Mouse (Mus musculus) frontal cortex, postnatal 36 days (tissue): ENCODE measurements around the gene Rpl5.

Experiments used
- DNase-seq, 2 experiments: peaks; one replicate each; pipeline ENCODE4 v3.0.0; 2022; ENCODE audit warnings: low spot score in 2 of 2

Rpl5 gene

DNA sequence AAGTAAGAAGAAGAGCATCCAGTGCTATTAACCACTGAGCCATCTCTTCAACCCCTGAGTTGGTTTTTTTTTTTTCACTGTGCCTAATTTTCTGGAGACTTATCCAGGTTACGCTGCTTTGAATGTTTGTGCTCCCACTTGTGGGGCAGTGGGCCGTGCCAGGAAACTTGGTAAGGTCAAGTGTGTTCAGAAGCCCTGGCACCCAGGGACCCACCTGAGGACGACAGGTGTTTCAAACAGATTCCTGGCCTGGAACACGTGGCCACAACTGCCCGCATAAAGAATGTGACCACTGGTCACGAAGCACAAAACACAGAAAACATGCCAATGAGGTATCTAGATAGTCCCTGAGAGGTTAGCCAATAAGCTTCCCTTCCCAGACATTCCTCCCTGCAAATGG is 43.2 kb downstream of the Rpl5 start:
- DNase-seq = no peak

DNA sequence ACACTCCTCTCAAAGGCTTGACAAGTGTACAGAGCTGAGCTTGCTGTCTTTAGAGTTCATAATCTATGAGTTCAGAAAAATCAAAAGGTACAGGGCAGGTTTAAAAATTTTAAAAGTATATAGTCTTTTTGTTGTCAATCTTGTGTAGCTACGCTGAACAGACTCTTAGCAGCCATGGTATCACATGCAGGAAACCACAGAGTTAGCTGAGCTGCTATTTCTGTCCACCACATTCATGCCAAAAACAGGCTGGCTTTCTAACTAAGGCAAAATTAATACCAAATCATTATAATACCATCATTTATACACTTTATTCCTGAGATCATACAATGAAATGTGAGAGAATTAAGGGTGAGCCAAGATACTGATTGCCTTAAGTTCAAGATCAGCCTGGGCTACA is 46.2 kb downstream of the Rpl5 start:
- no peak for DNase-seq

DNA sequence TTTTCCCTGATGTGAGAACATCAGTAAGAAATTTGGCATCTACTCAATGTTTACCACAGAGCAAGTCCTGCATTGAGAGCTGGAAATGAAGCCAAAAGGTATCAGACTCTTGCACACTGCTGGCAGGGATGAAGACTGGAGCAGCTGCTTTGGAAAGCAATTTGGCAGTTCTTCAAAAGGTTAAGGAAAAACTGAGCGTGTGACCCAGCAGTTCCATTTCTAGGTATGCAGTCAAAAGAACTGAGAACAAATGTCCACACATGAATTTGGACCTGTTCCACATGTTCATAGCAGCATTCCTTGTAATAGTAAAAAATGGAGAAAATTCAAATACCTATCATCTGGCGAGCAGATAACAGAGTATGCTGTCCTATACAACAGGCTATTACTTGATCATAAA is 47.2 kb downstream of the Rpl5 start:
- DNase-seq = no peak

DNA sequence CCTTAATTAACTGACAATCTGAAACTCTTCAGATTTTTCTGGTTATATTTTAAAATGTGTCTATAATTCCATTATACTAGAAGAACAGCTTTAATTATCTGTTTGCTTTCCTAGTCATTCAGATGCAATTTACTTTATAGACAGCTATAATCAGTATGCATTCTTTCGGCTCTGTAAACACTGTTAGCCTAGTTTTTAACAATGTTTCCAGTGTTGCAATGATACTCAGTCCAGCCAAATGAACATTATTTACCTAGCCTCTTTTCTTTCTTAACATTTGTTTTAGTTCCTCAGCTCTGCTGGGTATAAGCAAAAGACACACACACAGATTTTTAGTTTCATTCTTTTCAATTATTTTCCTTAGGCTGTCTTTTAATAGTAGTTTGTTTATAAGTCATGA is 48.6 kb downstream of the Rpl5 start:
- no peak for DNase-seq

DNA sequence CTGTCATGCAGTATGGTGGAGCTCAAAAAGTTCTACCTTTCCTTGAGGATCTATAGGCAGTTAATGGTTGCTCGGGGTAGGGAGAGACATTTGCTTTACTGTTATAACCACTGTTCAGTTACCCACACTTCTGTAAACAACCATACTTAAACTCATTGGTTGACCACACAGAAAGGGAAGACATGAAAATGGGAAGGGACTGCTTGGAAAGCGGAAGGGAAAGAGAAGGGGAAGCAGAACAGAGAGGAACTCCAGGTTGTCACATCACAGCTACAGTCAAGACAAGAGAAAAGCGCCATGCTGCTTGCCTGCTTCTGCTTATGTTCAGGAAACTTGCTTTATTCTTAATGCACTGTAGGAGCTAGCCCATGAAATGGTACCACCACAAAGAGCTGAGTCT is 49.3 kb downstream of the Rpl5 start:
- DNase-seq = no peak

DNA sequence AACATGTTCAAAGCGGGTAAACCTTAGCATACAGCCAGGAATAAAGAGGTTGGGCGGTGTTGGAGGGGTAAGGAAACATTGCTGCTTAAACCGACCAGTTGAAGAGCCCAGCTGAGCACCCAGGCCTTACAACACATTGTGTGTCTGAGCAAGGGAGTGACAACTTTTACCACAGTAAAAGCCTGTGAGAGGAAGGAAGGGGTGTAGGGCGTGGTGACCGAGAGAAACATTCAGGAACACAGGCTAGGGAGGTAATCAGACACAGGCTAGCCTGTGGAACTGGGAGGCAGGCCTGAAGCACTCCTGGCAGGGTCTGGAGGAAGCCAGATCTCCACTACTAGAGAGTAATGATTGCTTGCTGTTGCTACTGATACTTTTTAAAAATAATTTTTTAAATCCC is 50.3 kb downstream of the Rpl5 start:
- no peak for DNase-seq
